Mouse (Mus musculus) E14TG2a.4 (cell line): ENCODE measurements around the gene Ush1c.

ENCODE experiments used
- H3K27me3 ChIP-seq: 2 replicates; pipeline ENCODE4 v1.6.1; 2014; ENCODE audit warnings: low read length, control low read depth; ENCODE audit not compliant: insufficient read depth
- H3K36me3 ChIP-seq: 2 replicates; pipeline ENCODE4 v1.6.1; 2014; ENCODE audit warnings: low read length, control low read depth; ENCODE audit not compliant: insufficient read depth
- H3K4me1 ChIP-seq: replicated peaks from 2 replicates; pipeline ENCODE4 v1.6.1; 2014; ENCODE audit warnings: low read depth, low read length, control low read depth
- H3K4me3 ChIP-seq: replicated peaks from 2 replicates; pipeline ENCODE4 v1.5.1; 2014; ENCODE audit warnings: mild to moderate bottlenecking, low read length
- H3K9me3 ChIP-seq: 2 replicates; pipeline ENCODE4 v1.6.1; 2014; ENCODE audit warnings: low read length, control low read depth
- CTCF ChIP-seq: conservative IDR thresholded peaks from 2 replicates; pipeline ENCODE4 v1.5.1; 2014; ENCODE audit warnings: low read length
- NANOG ChIP-seq: IDR thresholded peaks from 2 replicates; pipeline ENCODE4 v1.6.1; 2014; ENCODE audit warnings: borderline replicate concordance, low read length, mixed read lengths
- POU5F1 ChIP-seq: IDR thresholded peaks from 2 replicates; pipeline ENCODE4 v1.6.1; 2014; ENCODE audit warnings: low read length, borderline replicate concordance

Ush1c gene

DNA sequence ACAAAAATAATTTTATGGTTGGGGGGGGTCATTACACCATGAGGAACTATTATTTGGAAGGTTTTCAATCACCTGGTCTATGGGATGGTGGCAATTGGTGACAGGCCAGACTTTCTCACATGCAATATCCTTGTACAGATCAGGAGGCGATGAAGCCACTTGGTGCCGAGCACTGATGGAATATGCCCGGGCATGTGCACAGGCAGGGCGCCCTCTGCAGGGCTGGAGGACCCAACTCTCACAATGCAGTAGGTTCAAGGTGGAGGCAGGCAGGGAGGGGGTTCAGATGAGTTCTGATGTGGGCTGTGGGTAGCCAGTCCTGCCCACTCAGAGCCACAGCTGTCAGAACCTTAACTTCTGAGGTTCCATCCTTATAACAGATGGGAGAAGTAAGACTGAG lies 13.5 kb upstream of the Ush1c start:
- no peaks in the 10 kb centered on the region for H3K36me3 ChIP-seq
- peaks cover 6% of the 10 kb centered on the region; the same call in 1 of the 2 replicates for H3K9me3 ChIP-seq
- H3K4me3 ChIP-seq, result no peak overlapping the region
- no peak for TF ChIP-seq NANOG
- H3K27me3 ChIP-seq, result peaks cover 3% of the 10 kb centered on the region; the same call in 1 of the 2 replicates
- peaks cover 10% of the 10 kb centered on the region for H3K4me1 ChIP-seq

DNA sequence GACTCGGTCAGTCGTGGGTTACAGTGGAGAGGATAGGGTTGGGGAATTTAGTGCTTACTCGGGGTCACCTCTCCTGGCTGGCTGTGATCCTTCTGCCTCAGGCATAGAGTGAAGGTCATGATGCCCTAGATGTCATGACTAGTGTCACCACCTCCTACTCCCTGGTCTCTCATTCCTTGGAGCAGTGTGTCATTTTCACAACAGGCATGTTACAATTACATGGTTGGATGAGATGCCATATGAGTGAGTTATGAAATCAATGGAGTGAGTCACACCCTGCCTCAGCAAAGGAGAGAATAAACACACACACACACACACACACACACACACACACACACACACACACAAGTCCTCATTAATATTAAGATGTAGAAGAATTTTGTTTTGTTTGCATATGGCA lies 9.3 kb upstream of the Ush1c start:
- Histone ChIP-seq H3K4me3 (no peak overlapping the region), H3K4me1 (no peaks in the 10 kb centered on the region), H3K9me3 (peaks cover 20% of the 10 kb centered on the region; the same call in 1 of the 2 replicates), H3K27me3 (peaks cover 3% of the 10 kb centered on the region; the same call in 1 of the 2 replicates), H3K36me3 (no peaks in the 10 kb centered on the region)
- TF ChIP-seq NANOG, result no peak

- Histone ChIP-seq H3K4me3 (no peak overlapping the region), H3K4me1 (no peaks in the 10 kb centered on the region), H3K9me3 (peaks cover 20% of the 10 kb centered on the region; the same call in 1 of the 2 replicates), H3K27me3 (peaks cover 3% of the 10 kb centered on the region; the same call in 1 of the 2 replicates), H3K36me3 (no peaks in the 10 kb centered on the region)
- TF ChIP-seq POU5F1 (no peak), CTCF (no peak)
These were observed 8.6 kb upstream of the Ush1c start for GRCm38 (mm10) chr7:46246876-46247275.

DNA sequence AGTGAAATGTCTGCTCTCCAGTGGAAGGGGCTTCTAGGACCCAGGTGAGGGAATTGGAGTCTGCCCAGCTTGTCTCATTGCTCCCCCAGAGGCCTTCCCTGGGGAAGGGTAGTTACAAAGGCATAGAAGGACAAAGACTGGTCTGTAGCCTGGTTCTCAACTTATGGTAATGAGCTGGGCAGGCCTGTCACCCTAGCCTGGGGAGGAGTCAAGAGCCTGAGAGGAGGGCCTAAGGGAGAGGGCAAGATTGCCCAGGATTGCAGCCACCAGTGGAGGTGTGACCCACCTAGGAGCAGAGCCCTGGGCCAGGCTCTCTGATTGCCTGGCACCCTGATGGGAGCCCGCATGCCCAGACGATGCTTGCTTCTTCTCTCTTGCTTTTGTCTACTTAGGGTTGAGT lies 2.4 kb upstream of the Ush1c start, which contains the start of gene Otog:
Gene Otog (plus strand): TSS at position 292 of the 400 bp plus-strand sequence.
- Histone ChIP-seq H3K36me3 (no peaks in the 10 kb centered on the region), H3K4me3 (no peak within 1 kb of the TSS), H3K4me1 (0 out of 2 replicates have a peak, but pooled peaks cover 3% of the 10 kb centered on the region), H3K9me3 (peaks cover 3% of the 10 kb centered on the region; the same call in 1 of the 2 replicates), H3K27me3 (peaks cover 4% of the 10 kb centered on the region; the same call in 1 of the 2 replicates)
- TF ChIP-seq CTCF (no peak), NANOG (no peak), POU5F1 (no peak)

- Histone ChIP-seq H3K36me3 (no peaks in the 10 kb centered on the region), H3K9me3 (no peaks in the 10 kb centered on the region), H3K27me3 (peaks cover 4% of the 10 kb centered on the region; the same call in 1 of the 2 replicates), H3K4me1 (0 out of 2 replicates have a peak, but pooled peaks cover 3% of the 10 kb centered on the region), H3K4me3 (no peak overlapping the region)
- no peak for TF ChIP-seq POU5F1
- TF ChIP-seq CTCF, result no peak
- no peak for TF ChIP-seq NANOG
These were observed 1.8 kb upstream of the Ush1c start for GRCm38 (mm10) chr7:46240091-46240490.

DNA sequence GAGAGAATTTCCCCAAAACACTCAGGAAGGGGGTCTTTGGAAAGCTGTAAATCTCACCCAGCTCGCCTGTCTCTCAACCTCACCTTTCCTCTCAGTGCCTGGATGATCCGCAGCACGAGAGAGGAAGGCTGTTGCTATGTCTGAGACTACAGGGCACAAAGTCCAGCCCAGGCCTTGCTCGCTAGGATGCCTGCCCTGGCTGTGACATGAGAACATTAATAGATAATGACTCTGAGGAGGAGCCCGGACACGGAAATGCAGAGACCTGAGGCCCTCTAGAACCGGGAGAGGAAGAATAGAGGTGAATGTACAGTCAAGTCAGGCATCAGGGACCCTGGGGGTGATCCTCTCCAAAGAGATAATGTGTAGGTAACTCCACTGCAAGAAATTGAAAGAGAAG lies 1.1 kb downstream of the Ush1c start:
- no peak for TF ChIP-seq CTCF
- TF ChIP-seq POU5F1, result no peak
- TF ChIP-seq NANOG, result no peak
- Histone ChIP-seq H3K27me3 (peaks cover 4% of the 10 kb centered on the region; the same call in 1 of the 2 replicates), H3K9me3 (no peaks in the 10 kb centered on the region), H3K4me1 (0 out of 2 replicates have a peak, but pooled peaks cover 3% of the 10 kb centered on the region), H3K36me3 (no peaks in the 10 kb centered on the region), H3K4me3 (no peak overlapping the region)

- Histone ChIP-seq H3K4me1 (0 out of 2 replicates have a peak, but pooled peaks cover 3% of the 10 kb centered on the region), H3K9me3 (no peaks in the 10 kb centered on the region), H3K4me3 (no peak overlapping the region), H3K27me3 (peaks cover 4% of the 10 kb centered on the region; the same call in 1 of the 2 replicates), H3K36me3 (no peaks in the 10 kb centered on the region)
- TF ChIP-seq POU5F1, result no peak
- no peak for TF ChIP-seq CTCF
- no peak for TF ChIP-seq NANOG
These were observed 1.9 kb downstream of the Ush1c start for GRCm38 (mm10) chr7:46236363-46236762.

DNA sequence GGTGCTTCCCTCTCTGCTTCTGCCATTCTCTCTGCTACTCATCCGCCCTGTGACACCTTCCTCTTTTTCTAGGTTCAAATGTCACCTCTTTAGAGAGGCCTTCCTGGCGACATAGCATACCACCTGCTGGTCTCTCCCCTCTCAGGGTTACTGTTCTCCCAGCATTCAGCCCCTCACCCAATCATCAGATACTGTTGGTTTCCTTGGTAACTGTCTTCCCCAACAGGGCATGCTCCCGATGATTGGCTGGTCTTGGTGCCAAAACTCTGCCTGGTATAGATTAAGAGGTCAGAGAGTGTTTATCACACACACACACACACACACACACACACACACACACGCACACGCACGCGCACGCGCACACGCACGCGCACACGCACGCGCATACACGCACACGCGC lies 2.4 kb downstream of the Ush1c start:
- TF ChIP-seq POU5F1, result no peak
- TF ChIP-seq CTCF, result no peak
- no peak for TF ChIP-seq NANOG
- Histone ChIP-seq H3K9me3 (no peaks in the 10 kb centered on the region), H3K36me3 (no peaks in the 10 kb centered on the region), H3K4me3 (no peak overlapping the region), H3K27me3 (peaks cover 4% of the 10 kb centered on the region; the same call in 1 of the 2 replicates), H3K4me1 (0 out of 2 replicates have a peak, but pooled peaks cover 3% of the 10 kb centered on the region)

- H3K36me3 ChIP-seq, result no peaks in the 10 kb centered on the region
- H3K4me1 ChIP-seq, result no peaks in the 10 kb centered on the region
- H3K27me3 ChIP-seq, result no peaks in the 10 kb centered on the region
- peaks cover 52% of the 10 kb centered on the region for H3K9me3 ChIP-seq
- TF ChIP-seq POU5F1, result no peak
- H3K4me3 ChIP-seq, result no peak overlapping the region
These were observed 11.4 kb downstream of the Ush1c start for GRCm38 (mm10) chr7:46226936-46227335.
